Mouse (Mus musculus) midbrain, embryonic 16.5 days (tissue): ENCODE measurements at regions not wholly inside any gene's neighbourhood (a gene's known extent, or its start where the extent isn't known, plus 50 kb on each side); places are given as distances from the start of the nearest gene placed in this dataset.
A peak's percentile ranks its signal among the peaks of the same experiment; 100 is the strongest.

ENCODE experiments used
- ATAC-seq: fragments of 200-750 bp; cut with Nextera tagmentation; 2 replicates; pipeline ENCODE4 v1.8.0; 2017; ENCODE audit warnings: moderate TSS enrichment
- H3K27ac ChIP-seq: fragments of 300-500 bp; sonication (generic); 2 replicates; pipeline ENCODE4 v1.5.1; 2014; ENCODE audit warnings: mild to moderate bottlenecking, low read length, mixed read lengths
- H3K27me3 ChIP-seq: fragments of 300-500 bp; sonication (generic); 2 replicates; pipeline ENCODE4 v1.6.1; 2014; ENCODE audit warnings: low read depth, low read length, mixed read lengths; ENCODE audit not compliant: control insufficient read depth, insufficient read depth
- H3K36me3 ChIP-seq: fragments of 300-500 bp; sonication (generic); 2 replicates; pipeline ENCODE4 v1.6.1; 2014; ENCODE audit warnings: mild to moderate bottlenecking, low read length, moderate library complexity, mixed read lengths; ENCODE audit not compliant: control insufficient read depth, insufficient read depth
- H3K4me1 ChIP-seq: fragments of 300-500 bp; sonication (generic); 2 replicates; pipeline ENCODE4 v1.6.1; 2014; ENCODE audit warnings: mild to moderate bottlenecking, low read length, mixed read lengths; ENCODE audit not compliant: control insufficient read depth, insufficient read depth
- H3K4me2 ChIP-seq: fragments of 300-500 bp; sonication (generic); 2 replicates; pipeline ENCODE4 v1.6.1; 2014; ENCODE audit warnings: mild to moderate bottlenecking, low read length, mixed read lengths
- H3K4me3 ChIP-seq: fragments of 300-500 bp; sonication (generic); 2 replicates; pipeline ENCODE4 v1.5.1; 2014; ENCODE audit warnings: low read depth, mild to moderate bottlenecking, low read length, moderate library complexity, mixed read lengths
- H3K9ac ChIP-seq: fragments of 300-500 bp; sonication (generic); 2 replicates; pipeline ENCODE4 v1.6.1; 2014; ENCODE audit warnings: low read depth, low read length, mixed read lengths
- H3K9me3 ChIP-seq: fragments of 300-500 bp; sonication (generic); replicated peaks from 2 replicates; pipeline ENCODE4 v1.6.1; 2014; ENCODE audit warnings: mild to moderate bottlenecking, low read length, mixed read lengths; ENCODE audit not compliant: control insufficient read depth, poor library complexity, severe bottlenecking
- WGBS: fragments of 180-500 bp; shearing (Covaris S2); extraction: QIAGEN DNeasy Blood & Tissue Kit; methylation state at CpG from one replicate; pipeline ENCODE4 v1.1.7; 2014; 5-methylcytosine and 5-hydroxymethylcytosine counted together

- Histone ChIP-seq H3K27ac (peak overlapping the region; percentile 63; the same call in 1 of the 2 replicates), H3K9ac (no peak overlapping the region), H3K27me3 (no peaks in the 10 kb centered on the region), H3K4me1 (peaks cover 7% of the 10 kb centered on the region), H3K36me3 (no peaks in the 10 kb centered on the region), H3K9me3 (no peaks in the 10 kb centered on the region), H3K4me3 (no peak overlapping the region), H3K4me2 (no peak overlapping the region)
- WGBS, result 32% methylated on average over 9 of the region's 9 CpGs
- no peak for ATAC-seq
These were observed 85.6 kb upstream of the Sox5 start for GRCm38 (mm10) chr6:144867333-144867732.

GRCm38 (mm10) chr6:144864026-144864425 lies 82.2 kb upstream of the Sox5 start:
- 38% methylated on average over 6 of the region's 6 CpGs for WGBS
- ATAC-seq, result no peak; the same call in 1 of the 2 replicates

DNA sequence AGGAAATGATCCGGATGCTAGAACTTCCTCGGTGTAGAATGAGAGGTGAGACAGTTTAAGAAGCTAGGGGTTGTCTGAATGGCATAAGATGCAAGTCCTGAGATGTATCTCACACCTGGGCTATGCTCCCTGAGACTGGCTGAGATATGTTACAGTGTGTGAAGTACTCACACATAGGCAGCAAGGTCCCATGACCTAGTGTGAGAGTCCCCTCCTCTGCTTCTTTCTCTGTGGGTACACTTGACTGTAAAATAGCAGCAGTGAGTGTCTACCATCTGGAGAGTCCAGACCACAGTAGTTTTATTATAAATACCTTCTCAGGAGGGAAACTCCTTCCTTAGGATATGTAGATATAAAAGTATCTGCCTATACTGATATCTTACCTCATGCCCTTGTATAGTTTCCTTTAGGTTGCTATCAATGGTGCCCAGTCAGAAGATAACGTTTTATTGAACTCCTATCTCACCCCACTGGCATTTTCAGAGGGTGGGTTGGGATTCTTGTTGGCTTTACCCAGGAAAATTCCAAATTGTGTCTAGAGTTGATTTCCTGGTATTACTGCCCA lies 81.7 kb upstream of the Sox5 start:
- H3K4me3 ChIP-seq, result no peak overlapping the region
- no peak for ATAC-seq
- peaks cover 7% of the 10 kb centered on the region for H3K4me1 ChIP-seq
- H3K9me3 ChIP-seq, result no peaks in the 10 kb centered on the region
- no peak overlapping the region for H3K4me2 ChIP-seq
- 87% methylated on average over 3 of the region's 3 CpGs for WGBS
- no peaks in the 10 kb centered on the region for H3K27me3 ChIP-seq
- no peak overlapping the region for H3K9ac ChIP-seq
- H3K36me3 ChIP-seq, result no peaks in the 10 kb centered on the region
- no peak overlapping the region for H3K27ac ChIP-seq

More at GRCm38 (mm10) chr6:144864026-144864425, 82.2 kb upstream of the Sox5 start:
- Histone ChIP-seq H3K4me1 (peaks cover 7% of the 10 kb centered on the region), H3K27me3 (no peaks in the 10 kb centered on the region), H3K36me3 (no peaks in the 10 kb centered on the region), H3K4me3 (no peak overlapping the region), H3K27ac (no peak overlapping the region), H3K9ac (no peak overlapping the region), H3K4me2 (no peak overlapping the region), H3K9me3 (no peaks in the 10 kb centered on the region)

GRCm38 (mm10) chr6:144841510-144841909 lies 59.7 kb upstream of the Sox5 start:
- H3K4me1 ChIP-seq, result no peaks in the 10 kb centered on the region
- H3K27me3 ChIP-seq, result no peaks in the 10 kb centered on the region
- ATAC-seq, result no peak
- H3K27ac ChIP-seq, result no peak overlapping the region
- H3K4me2 ChIP-seq, result no peak overlapping the region
- no peak overlapping the region for H3K9ac ChIP-seq
- H3K4me3 ChIP-seq, result no peak overlapping the region
- no peaks in the 10 kb centered on the region for H3K36me3 ChIP-seq
- H3K9me3 ChIP-seq, result no peaks in the 10 kb centered on the region
- 74% methylated on average over 3 of the region's 3 CpGs for WGBS

DNA sequence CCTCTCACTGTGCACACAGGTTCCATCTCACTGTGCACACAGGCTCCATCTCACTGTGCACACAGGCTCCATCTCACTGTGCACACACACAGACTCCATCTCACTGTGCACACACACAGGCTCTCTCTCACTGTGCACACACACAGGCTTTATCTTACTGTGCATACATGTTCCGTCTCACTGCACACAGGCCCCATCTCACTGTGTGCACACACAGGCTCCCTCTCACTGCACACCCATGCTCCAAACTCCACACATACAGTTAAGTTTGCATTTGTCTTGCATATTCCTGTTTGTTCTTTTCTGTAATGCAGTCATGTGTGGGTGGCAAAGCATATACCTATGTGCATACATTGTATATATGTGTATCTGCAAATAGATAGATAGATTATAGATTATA lies 57.6 kb upstream of the Sox5 start:
- Histone ChIP-seq H3K4me1 (peaks cover 4% of the 10 kb centered on the region; the same call in 1 of the 2 replicates), H3K9ac (no peak overlapping the region), H3K4me2 (no peak overlapping the region), H3K36me3 (no peaks in the 10 kb centered on the region), H3K4me3 (no peak overlapping the region), H3K27me3 (no peaks in the 10 kb centered on the region), H3K27ac (no peak overlapping the region), H3K9me3 (no peaks in the 10 kb centered on the region)
- no peak for ATAC-seq
- WGBS, result 89% methylated on average over 1 of the region's 1 CpGs

DNA sequence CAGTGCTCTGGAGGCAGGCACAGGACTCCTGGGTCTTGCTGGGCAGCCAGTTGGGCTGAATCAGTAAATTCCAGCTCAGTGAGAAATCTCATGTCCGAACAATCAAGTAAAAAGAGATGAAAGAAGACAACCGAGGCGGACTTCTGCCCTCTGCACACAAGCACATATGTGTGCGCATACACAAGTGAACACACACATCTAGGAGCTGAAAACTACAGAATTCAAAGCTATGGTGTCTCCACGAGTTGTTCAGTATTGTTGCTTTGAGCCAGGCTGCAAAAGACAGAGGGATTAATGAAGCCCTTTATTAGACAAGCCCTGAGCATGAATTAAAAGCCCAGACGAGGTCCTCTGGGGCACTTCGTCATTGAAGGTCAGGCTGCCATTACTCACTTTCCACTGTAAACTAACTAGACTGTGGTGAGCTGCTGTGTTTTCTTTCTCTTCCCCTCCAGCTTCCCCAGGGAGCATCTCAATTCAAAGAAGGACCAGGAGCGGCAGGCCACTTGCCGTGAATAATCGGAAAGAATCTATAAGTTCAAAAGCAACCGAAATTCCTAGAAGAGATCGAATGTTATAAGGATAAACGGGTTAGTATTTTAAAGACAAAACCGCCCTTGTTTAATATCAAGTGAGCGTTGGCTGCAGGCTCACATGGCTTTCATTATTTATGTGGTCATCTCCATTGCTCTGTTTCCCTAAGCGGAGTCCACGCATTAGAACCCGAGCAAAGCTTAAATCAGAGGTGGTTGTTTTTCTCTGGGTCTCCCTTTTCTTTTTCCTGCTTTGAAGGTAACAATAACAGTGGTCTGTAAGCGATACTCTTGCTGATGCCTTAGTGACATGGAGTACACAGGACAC lies 52.8 kb upstream of the Sox5 start:
- H3K4me3 ChIP-seq, result no peak overlapping the region
- WGBS, result 19% methylated on average over 19 of the region's 19 CpGs
- ATAC-seq, result no peak

More for the DNA sequence above, 52.8 kb upstream of the Sox5 start:
- peak overlapping the region; percentile 21 for H3K4me2 ChIP-seq
- peaks cover 4% of the 10 kb centered on the region; the same call in 1 of the 2 replicates for H3K4me1 ChIP-seq
- no peaks in the 10 kb centered on the region for H3K27me3 ChIP-seq
- H3K9ac ChIP-seq, result no peak overlapping the region
- H3K9me3 ChIP-seq, result no peaks in the 10 kb centered on the region
- H3K36me3 ChIP-seq, result no peaks in the 10 kb centered on the region
- no peak overlapping the region for H3K27ac ChIP-seq
